ENCODE assay signal across 23 mouse cellular contexts in the genomic region with DNA sequence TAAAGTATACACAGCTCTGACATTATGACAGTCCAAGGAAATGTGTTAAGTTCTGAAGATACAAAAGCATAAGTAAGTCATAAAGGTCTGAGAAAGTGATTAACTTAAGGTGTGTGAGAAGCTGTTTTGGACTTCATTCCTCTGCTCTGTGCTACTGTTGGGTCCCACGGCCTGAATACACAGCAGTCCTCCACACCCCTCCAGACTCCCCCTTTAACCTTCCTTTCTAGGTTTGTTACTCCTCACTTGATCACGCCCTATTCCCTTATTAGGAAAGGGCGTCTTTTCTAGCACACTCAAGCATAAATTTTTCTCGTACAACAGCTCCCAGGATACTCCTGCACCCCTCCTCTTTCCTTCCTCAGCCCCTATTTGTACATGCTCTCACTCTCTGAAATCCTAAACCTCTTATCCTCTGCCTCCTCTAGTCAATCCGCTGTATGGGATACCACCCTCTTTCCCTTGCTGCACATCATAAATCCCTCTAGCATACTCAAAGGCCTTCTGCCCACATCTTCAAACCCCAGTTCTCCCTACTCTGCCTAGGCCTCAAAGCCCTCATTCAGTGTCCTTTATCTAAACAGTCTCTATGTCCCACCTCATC. TPM values are rescaled to one million over a fixed set of nuclear protein-coding genes. Genes with fewer than 3 reads are reported as not detected.
DNase-seq lines count a peak whose midpoint lies in the region; ATAC-seq lines count a peak whose summit lies in the region.
"Had no signal": no experiment of that assay in that cellular context is flagged by ENCODE, and none has a peak within 500 bp of the region (broad histone marks: within the 10 kb centered on the region; RNA-seq: fewer than 3 reads in every experiment).

No protein-coding gene starts in this region.

- H3K9me3 ChIP-seq in heart, embryonic 12.5 days (replicated peaks), result no peaks in the 10 kb centered on the region
- H3K9me3 ChIP-seq in kidney, embryonic 14.5 days (ENCODE audit: control insufficient read depth, low read length), result no peaks in the 10 kb centered on the region
- H3K9me3 ChIP-seq in kidney, embryonic 16.5 days (ENCODE audit: low read length), result no peaks in the 10 kb centered on the region
- H3K9me3 ChIP-seq: embryonic facial prominence, embryonic 13.5 days; embryonic facial prominence, embryonic 15.5 days; forebrain, embryonic 10.5 days; forebrain, embryonic 12.5 days had no signal

- peak overlapping the region; percentile 8; the same call in 1 of the 2 replicates for H3K27ac ChIP-seq in heart, embryonic 12.5 days (ENCODE audit: poor library complexity, severe bottlenecking)
- peak overlapping the region; percentile 75 for H3K27ac ChIP-seq in kidney, embryonic 14.5 days (ENCODE audit: low read depth, low read length)
- H3K27ac ChIP-seq in kidney, embryonic 16.5 days (ENCODE audit: low read length), result peak overlapping the region; percentile 78
- H3K27ac ChIP-seq: embryonic facial prominence, embryonic 13.5 days; embryonic facial prominence, embryonic 15.5 days; forebrain, embryonic 10.5 days; forebrain, embryonic 12.5 days had no signal

- peaks cover 38% of the 10 kb centered on the region for H3K36me3 ChIP-seq in heart, embryonic 12.5 days
- peaks cover 24% of the 10 kb centered on the region for H3K36me3 ChIP-seq in kidney, embryonic 14.5 days (ENCODE audit: control insufficient read depth, insufficient read depth, low read length)
- peaks cover 18% of the 10 kb centered on the region; the same call in 1 of the 2 replicates for H3K36me3 ChIP-seq in kidney, embryonic 16.5 days (ENCODE audit: insufficient read depth, low read length)

- H3K27me3 ChIP-seq in heart, embryonic 12.5 days (replicated peaks), result no peaks in the 10 kb centered on the region
- H3K27me3 ChIP-seq in kidney, embryonic 14.5 days (ENCODE audit: control insufficient read depth, insufficient read depth, low read length), result no peaks in the 10 kb centered on the region
- H3K27me3 ChIP-seq in kidney, embryonic 16.5 days (ENCODE audit: insufficient read depth, low read length), result no peaks in the 10 kb centered on the region
- H3K27me3 ChIP-seq: embryonic facial prominence, embryonic 13.5 days; embryonic facial prominence, embryonic 15.5 days; forebrain, embryonic 12.5 days had no signal

- no peak for DNase-seq in heart, postnatal 4 days
- DNase-seq in kidney, postnatal 36 days, result no peak
- DNase-seq in kidney, postnatal 14 days, result no peak
- DNase-seq: adrenal gland, postnatal 10 days; adrenal gland, postnatal 25 days; cerebellum, adult 11 months; cerebellum, adult 18-20 months; cerebellum, adult 8-10 months; cerebellum, adult 9-11 months; cerebellum, postnatal 14 days; cerebellum, postnatal 36 days; embryo, embryonic 11 days had no signal

- H3K4me2 ChIP-seq in heart, embryonic 12.5 days, result no peak overlapping the region
- H3K4me2 ChIP-seq in kidney, embryonic 14.5 days (replicated peaks; ENCODE audit: low read depth, low read length), result no peak overlapping the region
- no peak overlapping the region for H3K4me2 ChIP-seq in kidney, embryonic 16.5 days (replicated peaks; ENCODE audit: low read depth, low read length)
- H3K4me2 ChIP-seq: embryonic facial prominence, embryonic 13.5 days; embryonic facial prominence, embryonic 15.5 days; forebrain, embryonic 12.5 days had no signal

- 69% methylated on average over 5 of the region's 5 CpGs for WGBS in heart, embryonic 12.5 days
- 25% methylated on average over 5 of the region's 5 CpGs for WGBS in kidney, embryonic 14.5 days
- 30% methylated on average over 5 of the region's 5 CpGs for WGBS in kidney, embryonic 16.5 days

- H3K4me3 ChIP-seq in heart, embryonic 12.5 days, result no peak overlapping the region
- H3K4me3 ChIP-seq in kidney, embryonic 14.5 days (ENCODE audit: low read length), result no peak overlapping the region
- no peak overlapping the region for H3K4me3 ChIP-seq in kidney, embryonic 16.5 days (ENCODE audit: low read length)
- H3K4me3 ChIP-seq: embryonic facial prominence, embryonic 13.5 days; embryonic facial prominence, embryonic 15.5 days; erythroblast, embryonic 14.5 days; forebrain, embryonic 10.5 days; forebrain, embryonic 12.5 days had no signal

- H3K4me1 ChIP-seq in heart, embryonic 12.5 days (replicated peaks), result peaks cover 31% of the 10 kb centered on the region
- peaks cover 18% of the 10 kb centered on the region for H3K4me1 ChIP-seq in kidney, embryonic 14.5 days (ENCODE audit: control insufficient read depth, insufficient read depth, low read length)
- peaks cover 27% of the 10 kb centered on the region for H3K4me1 ChIP-seq in kidney, embryonic 16.5 days (ENCODE audit: insufficient read depth, low read length)
- H3K4me1 ChIP-seq: embryonic facial prominence, embryonic 13.5 days; embryonic facial prominence, embryonic 15.5 days; forebrain, embryonic 10.5 days; forebrain, embryonic 12.5 days had no signal

- no peak for ATAC-seq in heart, embryonic 12.5 days (ENCODE audit: insufficient number of reproducible peaks, low FRiP score)
- peak; percentile 59 for ATAC-seq in kidney, embryonic 14.5 days (ENCODE audit: low FRiP score, low TSS enrichment)
- ATAC-seq in kidney, embryonic 16.5 days (ENCODE audit: low FRiP score, low TSS enrichment), result peak; percentile 54
- ATAC-seq: forebrain, embryonic 14.5 days had no signal

- H3K9ac ChIP-seq in heart, embryonic 12.5 days, result no peak overlapping the region
- H3K9ac ChIP-seq in kidney, embryonic 14.5 days (ENCODE audit: low read depth, low read length), result no peak overlapping the region
- H3K9ac ChIP-seq in kidney, embryonic 16.5 days (replicated peaks; ENCODE audit: low read length), result no peak overlapping the region
- H3K9ac ChIP-seq: embryonic facial prominence, embryonic 13.5 days; embryonic facial prominence, embryonic 15.5 days; forebrain, embryonic 12.5 days had no signal

RNA-seq across cellular contexts. Expression of a gene that starts 17.3 kb away (rescaled TPM):
- polyA plus RNA-seq in heart, embryonic 12.5 days (2016; fragmentation: Nextera tagmentation; extraction: Ambion mirVana), result 32.4 and 35.6 TPM in 2 replicates
- total RNA-seq in heart, postnatal 4 days (2021), result 10 to 100 TPM; 30.3 to 32.5 TPM
- polyA plus RNA-seq in kidney, embryonic 14.5 days (2014; fragmentation: Nextera tagmentation; extraction: Ambion mirVana), result 65.1 and 65.8 TPM in 2 replicates
- 45.9 and 53.6 TPM in 2 replicates for polyA plus RNA-seq in kidney, embryonic 16.5 days (2015; fragmentation: Nextera tagmentation; extraction: Ambion mirVana)

RNA-seq across cellular contexts. Expression of a gene that starts 31.9 kb away (rescaled TPM):
- 3.0 and 3.1 TPM in 2 replicates for polyA plus RNA-seq in heart, embryonic 12.5 days (2016; fragmentation: Nextera tagmentation; extraction: Ambion mirVana)
- 1 to 10 TPM; 7.3 to 7.7 TPM for total RNA-seq in heart, postnatal 4 days (2021)
- 0.96 and 1.4 TPM in 2 replicates for polyA plus RNA-seq in kidney, embryonic 14.5 days (2014; fragmentation: Nextera tagmentation; extraction: Ambion mirVana)
- polyA plus RNA-seq in kidney, embryonic 16.5 days (2015; fragmentation: Nextera tagmentation; extraction: Ambion mirVana), result 0.71 and 1.1 TPM in 2 replicates
- total RNA-seq: common myeloid progenitor, adult 5-6 weeks; MEL had no signal

Comparison
In these comparisons a context has a peak if more than half of its experiments do, and no peak if none do; other contexts are left out.
1. H3K27ac ChIP-seq: peak in every context shown above with its lines; median percentile 78 in kidney, embryonic 16.5 days; 75 in kidney, embryonic 14.5 days; 8 in heart, embryonic 12.5 days.